Mouse (Mus musculus) embryonic facial prominence, embryonic 13.5 days (tissue): Measurements from ENCODE around the gene Dync1li2. TPM values are rescaled to one million over a fixed set of nuclear protein-coding genes. Genes with fewer than 3 reads are reported as not detected.

ENCODE experiments used
- ATAC-seq: fragments of 200-750 bp; cut with Nextera tagmentation; 2 replicates; pipeline ENCODE4 v1.8.0; 2017; ENCODE audit warnings: low read depth; ENCODE audit not compliant: insufficient number of reproducible peaks, insufficient read depth, low FRiP score, low TSS enrichment
- H3K27ac ChIP-seq: fragments of 300-500 bp; sonication (generic); 2 replicates; pipeline ENCODE4 v1.5.1; 2015; ENCODE audit warnings: moderate library complexity, mild to moderate bottlenecking, inconsistent platforms
- H3K27me3 ChIP-seq: fragments of 300-500 bp; sonication (generic); 2 replicates; pipeline ENCODE4 v1.6.1; 2015; ENCODE audit warnings: mild to moderate bottlenecking, inconsistent platforms
- H3K36me3 ChIP-seq: fragments of 300-500 bp; sonication (generic); 2 replicates; pipeline ENCODE4 v1.6.1; 2015; ENCODE audit warnings: mild to moderate bottlenecking, inconsistent platforms
- H3K4me1 ChIP-seq: fragments of 300-500 bp; sonication (generic); 2 replicates; pipeline ENCODE4 v1.6.1; 2015; ENCODE audit warnings: inconsistent platforms
- H3K4me2 ChIP-seq: fragments of 300-500 bp; sonication (generic); 2 replicates; pipeline ENCODE4 v1.6.1; 2015; ENCODE audit warnings: moderate library complexity, mild to moderate bottlenecking, inconsistent platforms
- H3K4me3 ChIP-seq: fragments of 300-500 bp; sonication (generic); 2 replicates; pipeline ENCODE4 v1.5.1; 2015; ENCODE audit warnings: mild to moderate bottlenecking, inconsistent platforms
- H3K9ac ChIP-seq: fragments of 300-500 bp; sonication (generic); 2 replicates; pipeline ENCODE4 v1.6.1; 2015; ENCODE audit warnings: mild to moderate bottlenecking, inconsistent platforms
- H3K9me3 ChIP-seq: fragments of 300-500 bp; sonication (generic); 2 replicates; pipeline ENCODE4 v1.6.1; 2016; ENCODE audit warnings: inconsistent platforms
- WGBS: fragments of 180-500 bp; shearing (Covaris S2); methylation state at CpG from one replicate; pipeline ENCODE4 v1.1.7; 2015; ENCODE audit warnings: mixed read lengths; 5-methylcytosine and 5-hydroxymethylcytosine counted together
- polyA plus RNA-seq: library from polyadenylated mRNA; unstranded; fragments of >200 nt; fragmentation: Nextera tagmentation; extraction: Ambion mirVana; gene quantifications from 2 replicates; pipeline ENCODE4 v1.2.1, GENCODE M21; 2015

The Dync1li2 gene
- polyA plus RNA-seq, 1 experiment from 2014 or later = 73.0 TPM

DNA sequence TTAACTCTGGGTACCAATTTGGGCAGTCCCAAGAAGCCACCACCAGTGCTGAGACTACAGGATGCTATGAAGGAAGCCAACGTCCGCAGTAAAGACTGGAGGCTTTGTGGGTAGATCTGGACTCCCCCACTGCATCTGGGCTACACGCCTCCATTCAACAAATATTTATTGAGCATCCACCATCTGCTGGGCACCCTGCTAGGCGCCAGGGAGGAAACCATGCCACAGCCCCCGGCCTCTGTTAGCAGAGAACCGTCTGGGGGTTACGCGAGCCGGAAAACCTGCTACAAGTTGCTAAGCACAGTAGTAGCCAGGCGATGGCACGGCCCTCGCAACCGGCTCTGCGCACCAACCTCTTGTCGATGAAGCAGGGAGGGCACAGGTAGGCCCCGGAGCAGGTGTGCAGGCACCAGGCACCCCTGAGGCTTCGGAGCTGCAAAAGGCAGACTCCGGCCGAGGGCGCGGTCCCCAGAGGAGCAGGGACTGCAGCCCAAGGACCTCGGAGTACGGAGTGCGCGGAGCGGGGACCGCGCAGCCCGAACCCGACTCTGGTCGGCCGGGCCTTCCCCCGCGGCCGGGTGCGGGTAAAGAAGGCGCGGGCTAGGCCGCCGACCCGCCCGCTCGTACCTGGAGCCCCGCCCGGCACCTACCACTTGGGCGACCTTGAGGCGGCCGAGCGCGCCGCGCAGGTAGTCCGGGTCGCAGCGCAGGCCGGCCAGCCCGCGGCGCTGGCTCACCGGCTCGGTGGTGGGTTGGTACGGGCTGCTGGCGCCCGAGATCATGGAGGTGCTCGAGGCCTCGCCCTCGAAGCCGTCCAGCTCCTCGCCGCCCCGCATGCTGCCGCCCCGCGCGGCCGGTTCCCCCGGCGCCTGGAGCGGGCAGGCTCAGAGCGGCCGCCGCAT, 47.8 kb downstream of the Dync1li2 start:
- peak overlapping the region; percentile 90 for H3K4me3 ChIP-seq
- ATAC-seq = peak; percentile 72
- no peaks in the 10 kb centered on the region for H3K36me3 ChIP-seq
- H3K27me3 ChIP-seq = no peaks in the 10 kb centered on the region
- peak overlapping the region; percentile 91 for H3K4me2 ChIP-seq
- H3K9me3 ChIP-seq = peaks cover 7% of the 10 kb centered on the region; the same call in 1 of the 2 replicates
- peak overlapping the region; percentile 79 for H3K27ac ChIP-seq
- H3K4me1 ChIP-seq = peaks cover 17% of the 10 kb centered on the region
- H3K9ac ChIP-seq = peak overlapping the region; percentile 92
- WGBS = under 1% methylated on average over 81 of the region's 82 CpGs

DNA sequence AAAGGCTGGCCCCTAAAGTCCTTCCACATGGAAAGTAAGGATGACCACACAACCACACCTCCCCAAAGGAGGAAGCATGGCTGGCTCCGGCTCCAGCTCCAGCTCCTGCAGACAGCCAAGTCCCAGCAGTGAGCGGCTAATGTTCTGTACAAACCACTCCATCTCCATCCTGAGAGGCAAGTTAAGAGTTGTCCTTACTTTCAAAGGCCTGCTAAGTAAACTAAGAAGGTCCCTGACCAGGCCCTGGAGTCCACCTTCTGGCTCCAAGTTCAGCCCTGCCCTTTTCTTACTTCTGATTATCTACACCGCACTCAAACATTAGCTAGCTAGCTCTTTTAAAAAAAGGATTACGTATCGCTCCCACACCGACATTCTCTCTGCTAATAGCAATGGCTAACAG, 49.1 kb downstream of the Dync1li2 start:
- Histone ChIP-seq H3K9ac (peak overlapping the region; percentile 92; the same call in 1 of the 2 replicates), H3K4me2 (peak overlapping the region; percentile 91), H3K4me1 (peaks cover 17% of the 10 kb centered on the region), H3K4me3 (peak overlapping the region; percentile 90), H3K36me3 (no peaks in the 10 kb centered on the region), H3K27me3 (no peaks in the 10 kb centered on the region), H3K27ac (no peak overlapping the region), H3K9me3 (peaks cover 7% of the 10 kb centered on the region; the same call in 1 of the 2 replicates)
- 81% methylated on average over 6 of the region's 6 CpGs for WGBS
- no peak for ATAC-seq

DNA sequence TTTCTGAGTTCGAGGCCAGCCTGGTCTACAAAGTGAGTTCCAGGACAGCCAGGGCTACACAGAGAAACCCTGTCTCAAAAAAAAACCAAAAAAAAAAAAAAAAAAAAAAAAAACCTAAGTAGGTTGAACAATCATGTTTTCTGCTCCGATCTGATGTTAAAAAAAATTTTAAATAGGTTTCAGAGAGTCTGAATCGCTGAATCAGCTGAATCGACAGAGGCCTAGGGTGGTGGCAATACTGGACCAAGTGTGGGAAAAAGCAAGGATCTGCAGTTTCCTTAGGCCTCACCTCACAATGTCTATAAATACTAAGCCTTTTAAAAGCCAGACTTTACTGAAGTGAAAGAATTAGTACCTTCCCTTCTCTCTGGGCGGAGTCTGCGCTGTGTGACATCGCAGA, 49.7 kb downstream of the Dync1li2 start:
- Histone ChIP-seq H3K9ac (no peak overlapping the region), H3K9me3 (peaks cover 6% of the 10 kb centered on the region; the same call in 1 of the 2 replicates), H3K27me3 (no peaks in the 10 kb centered on the region), H3K4me2 (no peak overlapping the region), H3K4me3 (no peak overlapping the region), H3K4me1 (peaks cover 17% of the 10 kb centered on the region), H3K27ac (no peak overlapping the region), H3K36me3 (no peaks in the 10 kb centered on the region)
- WGBS = 94% methylated on average over 7 of the region's 7 CpGs
- ATAC-seq = no peak

DNA sequence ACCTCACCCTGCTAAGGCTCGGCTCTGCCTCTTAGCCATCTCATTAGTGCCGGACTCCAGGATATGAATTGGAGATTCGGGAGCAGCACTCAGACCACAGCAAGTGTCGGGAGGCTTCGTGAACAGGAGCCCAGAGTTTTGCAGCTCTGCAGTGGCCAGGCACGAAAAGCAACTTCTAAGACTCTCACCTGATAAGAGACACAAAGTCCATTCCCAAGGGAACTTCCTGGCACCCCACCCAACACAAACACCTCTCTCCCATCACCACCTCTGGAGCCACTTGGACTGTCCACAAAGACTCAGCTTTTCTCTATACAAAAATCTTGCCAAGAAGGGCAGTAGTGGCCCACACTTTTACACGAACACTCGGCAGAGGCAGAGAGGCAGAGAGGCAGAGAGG, 52.6 kb downstream of the Dync1li2 start:
- no peak overlapping the region for H3K4me2 ChIP-seq
- no peaks in the 10 kb centered on the region for H3K36me3 ChIP-seq
- H3K27ac ChIP-seq = no peak overlapping the region
- 88% methylated on average over 8 of the region's 8 CpGs for WGBS
- H3K9ac ChIP-seq = no peak overlapping the region
- no peaks in the 10 kb centered on the region for H3K27me3 ChIP-seq
- no peaks in the 10 kb centered on the region for H3K9me3 ChIP-seq
- H3K4me3 ChIP-seq = no peak overlapping the region
- ATAC-seq = no peak
- peaks cover 46% of the 10 kb centered on the region for H3K4me1 ChIP-seq

DNA sequence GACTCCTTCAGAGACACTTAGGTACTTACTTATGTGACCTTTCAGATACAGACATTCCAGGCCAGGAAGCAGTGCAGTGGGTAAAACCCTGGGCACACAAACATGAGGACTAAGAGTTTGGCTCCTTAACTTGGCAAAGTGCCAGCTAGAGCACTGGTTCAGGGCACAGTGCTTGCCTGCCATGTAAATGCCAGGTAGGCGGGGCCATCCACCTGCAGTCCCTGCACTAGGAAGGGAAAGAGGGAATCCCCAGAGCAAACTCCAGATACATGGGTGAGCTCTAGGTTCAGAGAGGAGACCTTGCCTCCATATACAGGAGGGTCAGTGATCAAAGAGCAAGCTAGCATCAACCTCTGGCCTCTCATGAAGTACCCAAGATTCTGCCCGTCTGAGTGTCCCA, 54.9 kb downstream of the Dync1li2 start:
- Histone ChIP-seq H3K4me3 (no peak overlapping the region), H3K27ac (no peak overlapping the region), H3K36me3 (no peaks in the 10 kb centered on the region), H3K4me1 (peaks cover 38% of the 10 kb centered on the region), H3K4me2 (no peak overlapping the region), H3K9ac (no peak overlapping the region), H3K9me3 (no peaks in the 10 kb centered on the region), H3K27me3 (no peaks in the 10 kb centered on the region)
- no peak for ATAC-seq
- 82% methylated on average over 2 of the region's 2 CpGs for WGBS

DNA sequence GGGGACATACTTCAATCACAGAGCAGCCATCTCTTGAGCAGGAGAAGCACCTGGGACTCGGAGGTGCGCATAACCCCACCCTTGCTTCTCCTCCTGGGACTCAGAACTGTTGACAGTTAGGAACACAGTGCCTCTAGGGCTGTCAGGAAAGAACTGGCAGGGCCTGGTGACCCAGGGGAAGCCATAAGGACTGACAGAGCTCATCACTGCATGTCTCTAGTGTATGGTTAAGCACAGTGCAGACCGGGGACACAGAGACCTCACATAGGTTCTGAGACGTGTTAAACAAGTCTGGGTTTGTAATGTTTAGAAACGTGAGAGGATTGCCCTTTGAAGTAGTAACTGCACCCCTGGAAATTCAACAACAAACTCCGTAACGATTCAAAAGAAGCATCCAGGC, 55.3 kb downstream of the Dync1li2 start:
- H3K27ac ChIP-seq = no peak overlapping the region
- 34% methylated on average over 7 of the region's 7 CpGs for WGBS
- H3K9ac ChIP-seq = 0 out of 2 replicates have a peak overlapping the region, but pooled peaks have one; percentile 44
- H3K4me2 ChIP-seq = no peak overlapping the region
- H3K9me3 ChIP-seq = no peaks in the 10 kb centered on the region
- no peak overlapping the region for H3K4me3 ChIP-seq
- H3K36me3 ChIP-seq = no peaks in the 10 kb centered on the region
- H3K4me1 ChIP-seq = peaks cover 43% of the 10 kb centered on the region
- no peaks in the 10 kb centered on the region for H3K27me3 ChIP-seq
- no peak for ATAC-seq

DNA sequence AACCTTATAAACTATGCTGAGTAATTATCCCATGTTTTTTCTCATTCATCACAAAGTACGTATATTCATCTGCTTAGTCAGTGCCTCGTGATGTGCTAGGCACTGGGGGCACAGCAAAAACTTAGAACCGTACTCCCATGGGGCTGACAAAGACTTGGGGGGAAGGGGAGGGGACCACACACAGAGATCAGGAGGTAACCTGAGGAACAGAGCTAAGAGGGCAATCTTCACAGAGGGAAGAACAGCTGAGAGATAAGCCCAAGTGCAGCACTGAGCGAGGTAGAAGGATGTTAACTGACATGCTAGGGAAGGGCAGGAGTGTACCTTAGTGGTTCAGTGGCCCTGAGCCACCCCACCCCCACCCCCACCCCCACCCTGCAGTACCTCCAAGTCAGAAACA, 56.2 kb downstream of the Dync1li2 start:
- no peaks in the 10 kb centered on the region for H3K27me3 ChIP-seq
- H3K4me2 ChIP-seq = no peak overlapping the region
- peak overlapping the region; percentile 16; the same call in 1 of the 2 replicates for H3K27ac ChIP-seq
- H3K9me3 ChIP-seq = no peaks in the 10 kb centered on the region
- H3K4me1 ChIP-seq = peaks cover 47% of the 10 kb centered on the region
- 15% methylated on average over 4 of the region's 4 CpGs for WGBS
- ATAC-seq = no peak
- no peak overlapping the region for H3K4me3 ChIP-seq
- no peaks in the 10 kb centered on the region for H3K36me3 ChIP-seq
- H3K9ac ChIP-seq = 0 out of 2 replicates have a peak overlapping the region, but pooled peaks have one; percentile 21

DNA sequence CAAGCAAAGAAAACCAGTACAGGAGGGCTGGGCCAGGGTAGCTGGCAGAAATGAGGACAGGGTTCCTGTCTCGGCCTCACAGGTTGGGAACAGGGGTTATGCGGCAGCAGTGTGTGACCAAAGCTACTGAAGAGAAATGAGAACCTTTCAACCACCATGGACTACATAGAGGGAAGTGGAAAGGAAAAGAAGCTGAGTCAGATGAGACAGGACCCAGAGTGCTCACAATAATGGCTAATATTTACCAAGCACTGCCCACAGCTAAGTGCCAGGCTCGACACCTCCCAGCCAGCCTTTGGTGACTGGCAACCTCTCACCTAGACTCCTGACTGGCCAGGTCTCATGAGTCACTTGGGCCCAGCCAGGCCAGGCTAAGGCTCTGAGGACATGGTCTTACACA, 58.9 kb downstream of the Dync1li2 start:
- Histone ChIP-seq H3K27me3 (no peaks in the 10 kb centered on the region), H3K4me3 (no peak overlapping the region), H3K9ac (no peak overlapping the region), H3K27ac (no peak overlapping the region), H3K9me3 (no peaks in the 10 kb centered on the region), H3K4me2 (no peak overlapping the region), H3K4me1 (peaks cover 61% of the 10 kb centered on the region), H3K36me3 (no peaks in the 10 kb centered on the region)
- ATAC-seq = no peak
- WGBS = 82% methylated on average over 3 of the region's 3 CpGs

DNA sequence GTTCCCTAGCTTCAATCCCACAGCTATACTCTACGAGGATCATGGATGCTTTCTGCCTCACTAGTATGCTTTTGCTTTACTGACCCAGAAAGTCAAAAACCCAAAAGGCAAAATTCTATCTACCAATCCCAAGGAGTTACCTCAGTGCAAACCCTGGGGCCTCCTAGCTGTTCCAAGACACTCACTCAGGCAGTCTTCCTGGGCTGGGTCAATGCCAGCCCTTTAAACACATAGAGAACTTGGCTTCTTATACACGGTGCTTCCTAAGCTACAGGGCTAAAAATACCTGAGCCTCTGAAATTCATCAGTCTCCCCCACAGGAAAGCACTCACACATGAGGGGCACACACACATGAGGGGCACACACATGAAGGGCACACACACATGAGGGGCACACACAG, 59.6 kb downstream of the Dync1li2 start:
- Histone ChIP-seq H3K27me3 (no peaks in the 10 kb centered on the region), H3K9me3 (no peaks in the 10 kb centered on the region), H3K27ac (no peak overlapping the region), H3K4me2 (no peak overlapping the region), H3K4me1 (peaks cover 61% of the 10 kb centered on the region), H3K4me3 (no peak overlapping the region), H3K36me3 (no peaks in the 10 kb centered on the region), H3K9ac (no peak overlapping the region)
- WGBS = 62% methylated on average over 2 of the region's 2 CpGs
- ATAC-seq = no peak

DNA sequence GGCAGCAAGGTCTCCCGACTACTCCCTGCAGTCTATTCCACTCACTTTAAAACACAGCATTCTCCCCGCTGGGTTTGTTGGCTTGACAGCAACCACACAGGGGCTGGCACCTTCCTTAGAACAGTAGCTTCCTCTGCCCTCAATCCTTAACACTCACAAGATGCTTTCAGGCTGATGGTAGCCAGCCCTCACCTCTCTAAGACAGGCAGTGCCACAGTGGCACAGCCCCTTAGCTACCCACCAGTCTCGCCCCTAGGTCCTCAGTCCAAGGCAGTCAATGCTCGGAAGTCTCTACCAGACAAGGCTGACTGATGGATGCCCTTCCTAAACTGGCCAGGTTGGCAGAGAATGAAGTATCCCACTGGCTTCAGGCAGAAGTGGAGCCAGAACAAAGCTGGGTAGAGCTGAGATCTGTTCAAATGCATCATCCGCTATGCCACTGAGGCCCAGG, 61.9 kb downstream of the Dync1li2 start:
- Histone ChIP-seq H3K27me3 (no peaks in the 10 kb centered on the region), H3K9me3 (no peaks in the 10 kb centered on the region), H3K4me1 (peaks cover 46% of the 10 kb centered on the region), H3K27ac (no peak overlapping the region), H3K4me3 (no peak overlapping the region), H3K36me3 (no peaks in the 10 kb centered on the region), H3K9ac (no peak overlapping the region), H3K4me2 (no peak overlapping the region)
- ATAC-seq = no peak
- WGBS = 77% methylated on average over 5 of the region's 5 CpGs

DNA sequence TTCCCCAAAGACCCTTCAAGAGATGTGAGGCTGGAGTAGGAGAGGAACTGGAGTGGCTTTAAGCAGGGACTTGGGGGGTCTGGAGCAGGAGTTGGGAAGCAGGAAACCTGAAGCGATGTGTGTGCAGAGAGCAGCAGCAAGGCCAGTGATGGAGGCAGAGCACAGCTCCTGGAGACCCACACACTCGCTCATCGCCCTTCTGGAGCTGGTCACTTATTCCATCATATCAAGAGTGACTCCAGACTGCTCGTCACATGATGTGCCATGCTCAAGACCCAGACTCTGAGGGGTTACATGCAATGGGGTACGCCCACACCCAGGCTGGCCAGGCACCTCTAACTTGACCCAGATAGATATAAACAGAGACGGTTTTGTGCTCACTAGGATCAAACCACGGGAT, 62.6 kb downstream of the Dync1li2 start:
- no peaks in the 10 kb centered on the region for H3K36me3 ChIP-seq
- no peak for ATAC-seq
- no peak overlapping the region for H3K9ac ChIP-seq
- H3K27me3 ChIP-seq = no peaks in the 10 kb centered on the region
- H3K4me2 ChIP-seq = no peak overlapping the region
- no peak overlapping the region for H3K27ac ChIP-seq
- no peak overlapping the region for H3K4me3 ChIP-seq
- no peaks in the 10 kb centered on the region for H3K9me3 ChIP-seq
- peaks cover 46% of the 10 kb centered on the region for H3K4me1 ChIP-seq
- 87% methylated on average over 7 of the region's 7 CpGs for WGBS

DNA sequence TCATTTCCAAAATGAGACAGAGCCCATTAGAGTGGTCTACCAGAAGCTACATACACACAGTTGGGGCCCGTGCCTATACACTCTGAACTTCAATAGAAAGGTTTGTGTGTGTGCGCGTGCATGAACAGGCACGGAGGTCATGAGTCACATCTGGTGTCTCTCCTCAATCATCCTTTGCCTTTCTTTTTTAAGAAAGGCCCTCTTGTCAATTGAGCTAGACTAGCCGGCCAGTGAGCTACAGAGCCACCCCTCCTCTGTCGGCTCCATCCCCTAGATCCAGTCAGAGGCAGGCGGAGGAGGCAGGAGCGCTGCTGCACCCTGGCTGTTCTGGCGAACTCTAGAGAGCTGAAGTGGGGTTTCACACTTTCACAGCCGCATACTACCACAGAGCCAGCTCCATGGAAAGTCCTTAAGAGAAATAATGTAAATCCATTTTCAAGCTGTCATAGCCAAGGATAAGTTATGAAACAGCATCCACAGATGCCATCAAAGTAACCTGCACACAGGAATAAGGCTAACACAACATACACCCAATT, 63.5 kb downstream of the Dync1li2 start:
- no peaks in the 10 kb centered on the region for H3K9me3 ChIP-seq
- no peak overlapping the region for H3K9ac ChIP-seq
- 35% methylated on average over 10 of the region's 10 CpGs for WGBS
- peaks cover 52% of the 10 kb centered on the region for H3K4me1 ChIP-seq
- ATAC-seq = no peak
- H3K36me3 ChIP-seq = no peaks in the 10 kb centered on the region
- no peaks in the 10 kb centered on the region for H3K27me3 ChIP-seq
- H3K27ac ChIP-seq = no peak overlapping the region
- no peak overlapping the region for H3K4me2 ChIP-seq
- no peak overlapping the region for H3K4me3 ChIP-seq
